Mouse (Mus musculus) layer of hippocampus, adult 11-12 months (tissue): Measurements from ENCODE around the gene Sod1.

Experiments
- DNase-seq: peaks from one replicate; pipeline ENCODE4 v3.0.0; 2022; ENCODE audit warnings: low spot score

Sod1 gene

DNA sequence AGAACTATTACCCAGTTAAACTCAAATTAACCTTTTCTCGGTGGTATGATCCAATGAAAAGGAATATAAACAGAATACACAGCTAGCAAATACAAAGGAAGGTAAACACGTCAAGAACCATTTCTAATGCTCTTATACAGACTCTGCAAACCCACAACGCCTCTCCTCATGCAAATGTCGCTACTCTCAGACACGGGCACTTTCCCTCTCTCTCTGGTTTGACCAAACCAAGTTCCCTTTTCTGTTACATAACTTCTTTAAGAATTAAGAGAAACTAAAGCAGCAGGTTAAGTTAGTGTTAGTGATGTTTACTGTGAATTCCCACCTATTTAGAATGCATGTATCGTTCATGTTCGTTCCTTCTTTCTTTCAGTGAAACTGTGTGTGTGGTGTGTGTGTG lies 38.4 kb downstream of the Sod1 start:
- DNase-seq = no peak

DNA sequence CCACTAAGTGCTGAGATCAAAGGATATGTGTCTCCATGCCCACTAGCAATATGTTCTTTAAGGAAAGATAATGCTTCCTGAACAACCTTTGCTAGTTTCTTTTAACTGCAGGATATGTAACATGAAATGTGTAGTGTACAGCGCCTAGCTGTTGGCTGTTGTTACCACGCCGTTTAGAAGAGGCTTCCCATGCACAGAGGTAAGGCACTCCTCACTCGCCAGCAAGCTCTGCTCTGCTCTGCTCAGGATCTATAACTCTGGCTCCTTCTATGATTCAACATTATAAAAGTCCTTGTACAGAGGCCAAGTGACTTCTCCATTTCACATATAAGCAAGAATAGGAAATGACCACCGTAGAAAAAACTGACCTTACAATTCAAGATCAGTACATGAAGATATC lies 39.1 kb downstream of the Sod1 start:
- no peak for DNase-seq

DNA sequence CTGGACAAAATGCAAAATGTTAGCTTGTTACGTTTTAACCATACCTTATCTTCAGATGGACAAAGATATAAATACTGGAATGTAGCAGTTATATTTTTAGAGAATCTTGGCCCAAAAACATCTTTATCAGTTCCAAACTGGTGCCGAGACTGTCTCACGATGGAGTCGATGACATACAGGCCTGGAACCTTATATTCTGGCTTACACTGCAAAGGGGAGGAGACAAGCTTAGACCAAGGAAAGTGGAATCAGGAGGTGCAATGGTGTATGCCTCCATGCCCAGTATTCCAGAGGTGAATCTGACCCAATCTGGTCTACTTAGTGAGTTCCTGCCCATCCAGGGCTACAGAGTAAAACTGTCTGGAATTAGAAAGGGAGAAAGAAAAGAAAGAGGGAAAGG lies 39.5 kb downstream of the Sod1 start:
- no peak for DNase-seq

- no peak for DNase-seq
Measured at GRCm38 (mm10) chr16:90261791-90262190, 41.2 kb downstream of the Sod1 start.

DNA sequence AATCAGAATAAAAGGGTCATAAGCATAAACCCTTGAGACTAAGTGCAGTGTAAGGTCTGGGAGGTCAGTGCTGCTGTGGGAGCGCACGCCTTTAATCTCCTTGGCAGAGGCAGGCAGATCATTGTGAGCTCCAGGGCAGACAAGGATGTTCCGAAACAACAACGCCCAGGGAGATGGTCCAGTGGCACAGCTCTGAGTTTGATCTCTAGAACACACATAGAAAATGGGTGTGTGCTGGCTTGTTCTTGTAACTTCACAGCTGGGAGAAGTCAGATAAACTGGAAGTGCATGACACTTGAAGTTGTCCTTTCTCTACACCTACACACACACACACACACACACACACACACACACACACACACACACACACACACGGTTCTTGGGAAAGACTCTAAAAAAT lies 43.5 kb downstream of the Sod1 start:
- DNase-seq = no peak

- DNase-seq = no peak
Measured at GRCm38 (mm10) chr16:90265106-90265505, 44.6 kb downstream of the Sod1 start.

DNA sequence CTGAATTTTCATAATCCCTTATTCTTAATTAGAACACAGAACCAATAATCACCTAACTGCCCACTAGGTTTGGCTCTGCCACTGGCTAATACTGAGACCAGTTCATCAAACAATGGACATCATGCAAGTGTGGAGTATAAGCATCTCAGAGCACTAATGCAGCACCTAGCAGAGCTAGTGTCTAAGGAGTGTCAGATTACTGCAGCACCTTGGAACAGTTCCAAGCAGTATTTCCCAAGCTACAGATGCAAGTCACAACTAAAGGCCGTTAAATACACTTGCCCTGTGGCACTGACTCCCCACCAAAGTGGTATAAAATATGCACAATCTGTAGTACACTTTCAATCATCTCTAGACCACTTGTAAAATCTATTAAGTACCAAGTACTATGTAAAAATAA lies 46.0 kb downstream of the Sod1 start:
- DNase-seq = no peak

GRCm38 (mm10) chr16:90275521-90275920 lies 55.0 kb downstream of the Sod1 start:
- no peak for DNase-seq
